Mouse (Mus musculus) megakaryocyte, embryonic 14.5 days (primary cell): Measurements from ENCODE around the gene Tbx4.

Experiments used
- FLI1 ChIP-seq: IDR thresholded peaks from 2 replicates; pipeline ENCODE4 v1.6.1; 2012; ENCODE audit warnings: low read length, inconsistent platforms, mixed read lengths
- GATA1 ChIP-seq: IDR thresholded peaks from 3 replicates; pipeline ENCODE4 v1.6.1; 2012; ENCODE audit warnings: mixed read lengths, low read length, inconsistent platforms, borderline replicate concordance

- TF ChIP-seq GATA1 (no peak), FLI1 (no peak)
These were observed 27.3 kb downstream of the Tbx4 start for GRCm38 (mm10) chr11:85913506-85913905.
